Mouse (Mus musculus): ENCODE measurements around the gene Etfa.

Gene Etfa

GRCm38 (mm10) chr9:55540391-55540770 is 28.3 kb upstream of the Etfa start:
- 0 out of 2 replicates have a peak, but pooled peaks cover 5% of the 10 kb centered on the region for H3K27me3 ChIP-seq (ENCODE audit: control insufficient read depth, insufficient read depth, low read length, poor library complexity, severe bottlenecking)
- H3K36me3 ChIP-seq (ENCODE audit: control insufficient read depth, insufficient read depth, low read length, poor library complexity, severe bottlenecking) = no peaks in the 10 kb centered on the region
- DNase-seq (ENCODE audit: low read depth, low spot score) = peak; percentile 21

GRCm38 (mm10) chr9:55539661-55540390 is 27.8 kb upstream of the Etfa start:
- DNase-seq (ENCODE audit: low read depth, low spot score) = peak; percentile 41
- Histone ChIP-seq H3K36me3 (ENCODE audit: control insufficient read depth, insufficient read depth, low read length, poor library complexity, severe bottlenecking) (no peaks in the 10 kb centered on the region), H3K27me3 (ENCODE audit: control insufficient read depth, insufficient read depth, low read length, poor library complexity, severe bottlenecking) (0 out of 2 replicates have a peak, but pooled peaks cover 5% of the 10 kb centered on the region)

GRCm38 (mm10) chr9:55539006-55539405 is 27.0 kb upstream of the Etfa start:
- H3K27me3 ChIP-seq (ENCODE audit: control insufficient read depth, insufficient read depth, low read length, poor library complexity, severe bottlenecking) = 0 out of 2 replicates have a peak, but pooled peaks cover 5% of the 10 kb centered on the region
- no peaks in the 10 kb centered on the region for H3K36me3 ChIP-seq (ENCODE audit: control insufficient read depth, insufficient read depth, low read length, poor library complexity, severe bottlenecking)
- DNase-seq (ENCODE audit: low read depth, low spot score) = peak; percentile 14

- Histone ChIP-seq H3K27me3 (ENCODE audit: control insufficient read depth, insufficient read depth, low read length, poor library complexity, severe bottlenecking) (0 out of 2 replicates have a peak, but pooled peaks cover 5% of the 10 kb centered on the region), H3K36me3 (ENCODE audit: control insufficient read depth, insufficient read depth, low read length, poor library complexity, severe bottlenecking) (no peaks in the 10 kb centered on the region)
- no peak for DNase-seq (ENCODE audit: low read depth, low spot score)
These were observed 26.3 kb upstream of the Etfa start, which contains the start of gene Isl2 for GRCm38 (mm10) chr9:55538377-55538776. TSS of gene Isl2 (plus strand) at chr9:55538672.

- Histone ChIP-seq H3K36me3 (ENCODE audit: control insufficient read depth, insufficient read depth, low read length, poor library complexity, severe bottlenecking) (no peaks in the 10 kb centered on the region), H3K27me3 (ENCODE audit: control insufficient read depth, insufficient read depth, low read length, poor library complexity, severe bottlenecking) (0 out of 2 replicates have a peak, but pooled peaks cover 5% of the 10 kb centered on the region)
- peak; percentile 58 for DNase-seq (ENCODE audit: low read depth, low spot score)
These were observed 23.9 kb upstream of the Etfa start for GRCm38 (mm10) chr9:55535907-55536306.

GRCm38 (mm10) chr9:55525716-55526115 is 13.7 kb upstream of the Etfa start:
- peak; percentile 52 for DNase-seq (ENCODE audit: low read depth, low spot score)
- no peaks in the 10 kb centered on the region for H3K27me3 ChIP-seq (ENCODE audit: control insufficient read depth, insufficient read depth, low read length, poor library complexity, severe bottlenecking)
- no peaks in the 10 kb centered on the region for H3K36me3 ChIP-seq (ENCODE audit: control insufficient read depth, insufficient read depth, low read length, poor library complexity, severe bottlenecking)

GRCm38 (mm10) chr9:55511521-55511993 is 486 bp downstream of the Etfa start:
- Histone ChIP-seq H3K36me3 (ENCODE audit: control insufficient read depth, insufficient read depth, low read length, poor library complexity, severe bottlenecking) (no peaks in the 10 kb centered on the region), H3K27me3 (ENCODE audit: control insufficient read depth, insufficient read depth, low read length, poor library complexity, severe bottlenecking) (no peaks in the 10 kb centered on the region)
- peak; percentile 60 for DNase-seq (ENCODE audit: low read depth, low spot score)

GRCm38 (mm10) chr9:55510651-55511235 is 1.3 kb downstream of the Etfa start:
- no peak for DNase-seq (ENCODE audit: low read depth, low spot score)
- Histone ChIP-seq H3K36me3 (ENCODE audit: control insufficient read depth, insufficient read depth, low read length, poor library complexity, severe bottlenecking) (no peaks in the 10 kb centered on the region), H3K27me3 (ENCODE audit: control insufficient read depth, insufficient read depth, low read length, poor library complexity, severe bottlenecking) (no peaks in the 10 kb centered on the region)

GRCm38 (mm10) chr9:55509731-55510130 is 2.3 kb downstream of the Etfa start:
- Histone ChIP-seq H3K36me3 (ENCODE audit: control insufficient read depth, insufficient read depth, low read length, poor library complexity, severe bottlenecking) (no peaks in the 10 kb centered on the region), H3K27me3 (ENCODE audit: control insufficient read depth, insufficient read depth, low read length, poor library complexity, severe bottlenecking) (no peaks in the 10 kb centered on the region)
- DNase-seq (ENCODE audit: low read depth, low spot score) = no peak

GRCm38 (mm10) chr9:55508701-55509100 is 3.3 kb downstream of the Etfa start:
- no peak for DNase-seq (ENCODE audit: low read depth, low spot score)
- Histone ChIP-seq H3K27me3 (ENCODE audit: control insufficient read depth, insufficient read depth, low read length, poor library complexity, severe bottlenecking) (no peaks in the 10 kb centered on the region), H3K36me3 (ENCODE audit: control insufficient read depth, insufficient read depth, low read length, poor library complexity, severe bottlenecking) (no peaks in the 10 kb centered on the region)

GRCm38 (mm10) chr9:55507922-55508321 is 4.1 kb downstream of the Etfa start:
- no peaks in the 10 kb centered on the region for H3K36me3 ChIP-seq (ENCODE audit: control insufficient read depth, insufficient read depth, low read length, poor library complexity, severe bottlenecking)
- no peak for DNase-seq (ENCODE audit: low read depth, low spot score)
- no peaks in the 10 kb centered on the region for H3K27me3 ChIP-seq (ENCODE audit: control insufficient read depth, insufficient read depth, low read length, poor library complexity, severe bottlenecking)

GRCm38 (mm10) chr9:55482116-55482515 is 29.9 kb downstream of the Etfa start:
- H3K27me3 ChIP-seq (ENCODE audit: control insufficient read depth, insufficient read depth, low read length, poor library complexity, severe bottlenecking) = no peaks in the 10 kb centered on the region
- H3K36me3 ChIP-seq (ENCODE audit: control insufficient read depth, insufficient read depth, low read length, poor library complexity, severe bottlenecking) = 0 out of 2 replicates have a peak, but pooled peaks cover 5% of the 10 kb centered on the region
- no peak for DNase-seq (ENCODE audit: low read depth, low spot score)

GRCm38 (mm10) chr9:55478699-55479098 is 33.3 kb downstream of the Etfa start:
- H3K27me3 ChIP-seq (ENCODE audit: control insufficient read depth, insufficient read depth, low read length, poor library complexity, severe bottlenecking) = no peaks in the 10 kb centered on the region
- 0 out of 2 replicates have a peak, but pooled peaks cover 1% of the 10 kb centered on the region for H3K36me3 ChIP-seq (ENCODE audit: control insufficient read depth, insufficient read depth, low read length, poor library complexity, severe bottlenecking)
- DNase-seq (ENCODE audit: low read depth, low spot score) = no peak

GRCm38 (mm10) chr9:55476084-55476483 is 36.0 kb downstream of the Etfa start:
- no peak for DNase-seq (ENCODE audit: low read depth, low spot score)
- Histone ChIP-seq H3K27me3 (ENCODE audit: control insufficient read depth, insufficient read depth, low read length, poor library complexity, severe bottlenecking) (no peaks in the 10 kb centered on the region), H3K36me3 (ENCODE audit: control insufficient read depth, insufficient read depth, low read length, poor library complexity, severe bottlenecking) (no peaks in the 10 kb centered on the region)

- Histone ChIP-seq H3K27me3 (ENCODE audit: control insufficient read depth, insufficient read depth, low read length, poor library complexity, severe bottlenecking) (no peaks in the 10 kb centered on the region), H3K36me3 (ENCODE audit: control insufficient read depth, insufficient read depth, low read length, poor library complexity, severe bottlenecking) (no peaks in the 10 kb centered on the region)
- DNase-seq (ENCODE audit: low read depth, low spot score) = peak; percentile 30
These were observed 43.6 kb downstream of the Etfa start for GRCm38 (mm10) chr9:55468397-55468796.

Data from splenic B cell, adult 2 months (primary cell).